Mouse (Mus musculus) bone marrow macrophage, adult 2 months (primary cell): ENCODE results near the gene Tmem88.

Source experiments
- CTCF ChIP-seq: IDR thresholded peaks from 2 replicates; pipeline ENCODE4 v1.5.1; 2012; ENCODE audit warnings: low read depth, mild to moderate bottlenecking, low read length, moderate library complexity
- POLR2A ChIP-seq: IDR thresholded peaks from 2 replicates; pipeline ENCODE4 v1.6.1; 2012; ENCODE audit warnings: mild to moderate bottlenecking, low read depth, low read length, borderline replicate concordance

DNA sequence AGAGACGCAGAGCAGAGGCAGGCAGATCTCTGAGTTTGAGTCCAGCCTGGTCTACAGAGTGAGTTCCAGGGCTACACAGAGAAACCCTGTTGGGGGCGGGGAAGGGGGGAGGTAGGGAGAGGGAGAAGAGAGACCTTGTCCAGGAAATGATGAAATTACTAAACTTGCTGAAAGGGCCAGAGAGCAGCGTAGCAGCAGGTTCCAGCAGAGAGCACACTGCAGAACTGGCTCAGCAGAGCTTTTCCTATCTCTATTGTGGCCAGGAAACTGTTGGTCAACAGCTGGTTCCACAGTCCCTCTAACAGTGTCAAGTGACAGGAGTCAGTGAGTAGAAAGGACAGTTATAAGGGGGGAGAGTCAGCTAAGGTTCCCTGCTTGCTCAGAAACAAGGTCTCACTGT is 18.4 kb downstream of the Tmem88 start:
- TF ChIP-seq CTCF = no peak
- TF ChIP-seq POLR2A = no peak
